Mouse (Mus musculus) heart, postnatal 36 days (tissue): Measurements from ENCODE around the gene Hoga1. TPM values are rescaled to one million over a fixed set of nuclear protein-coding genes. Genes with fewer than 3 reads are reported as not detected.

Experiments
- DNase-seq, 2 experiments: peaks; one replicate each; pipeline ENCODE4 v3.0.0; 2021 to 2022
- intact Hi-C: fragments of 180-260 bp; cut with DNase I; formaldehyde crosslinking; loops from one replicate; pipeline ENCODE4 v1.15.1; 2025
- total RNA-seq, 2 experiments: library from RNA; stranded (reverse); gene quantifications; 2 replicates each; pipeline ENCODE4 v1.2.3; 2021

The Hoga1 gene
- 1 to 10 TPM; 1.4 to 1.7 TPM for total RNA-seq

DNA sequence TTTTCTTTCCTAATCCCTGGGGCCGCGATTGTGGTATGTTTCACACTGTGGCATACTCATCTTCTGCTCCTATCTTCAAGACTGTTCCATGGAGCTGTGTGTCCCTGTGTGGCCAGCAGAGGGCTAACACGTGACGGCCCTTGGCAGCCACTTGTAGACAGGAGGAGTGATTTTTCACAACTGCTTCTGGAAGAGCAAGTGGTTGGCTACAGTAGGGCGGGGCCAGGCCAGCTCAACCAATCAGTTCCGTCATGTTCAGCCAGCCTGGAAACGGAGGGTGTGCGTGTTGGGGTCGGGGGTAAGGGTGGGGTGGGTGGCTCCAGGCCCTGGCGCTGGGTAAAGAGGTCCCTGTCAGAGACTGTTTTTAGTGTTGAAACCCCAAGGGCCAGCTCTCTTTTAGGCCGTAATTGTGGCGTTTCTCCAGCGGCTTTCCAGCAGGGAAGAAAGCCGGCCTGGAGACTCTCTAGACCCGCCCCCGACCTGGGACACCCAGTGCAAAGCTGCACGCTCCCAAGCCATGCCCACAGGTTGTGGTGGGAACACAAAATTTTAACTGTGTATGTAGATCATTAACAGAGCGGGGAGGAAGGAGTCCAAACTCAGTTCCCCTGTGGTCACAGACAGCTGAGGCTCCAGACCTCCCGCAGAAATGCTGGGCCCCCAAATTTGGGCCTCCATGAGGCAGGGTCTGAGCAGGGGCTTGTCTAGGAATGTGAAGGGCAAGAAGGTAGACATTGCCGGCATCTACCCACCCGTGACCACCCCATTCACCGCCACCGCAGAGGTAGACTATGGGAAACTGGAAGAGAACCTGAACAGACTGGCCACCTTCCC lies at the start of gene Hoga1:
Gene Hoga1 (plus strand): TSS at position 342 of the 834 bp plus-strand sequence.
- intact Hi-C loops, result no loop called here
- peak; percentile 76 to 78 for DNase-seq

DNA sequence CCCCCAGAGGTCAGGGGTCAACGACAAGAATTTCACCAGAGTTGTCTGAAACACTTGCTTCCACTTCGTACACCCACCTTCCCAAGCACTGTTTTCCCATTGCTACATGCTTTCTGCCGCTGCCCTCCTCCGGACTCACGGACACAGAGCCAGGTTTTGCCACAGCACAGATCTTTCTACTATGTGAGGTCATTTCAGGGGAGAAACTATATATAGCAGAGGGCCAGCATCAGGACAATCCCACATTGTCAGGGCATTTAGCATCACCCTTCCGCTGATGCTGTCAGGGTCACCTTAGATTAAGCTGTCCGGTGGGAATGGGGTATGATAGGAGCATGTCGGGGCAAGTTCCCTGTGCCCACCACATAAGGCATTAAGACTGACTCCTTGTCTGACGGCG lies 48.3 kb upstream of the Hoga1 start:
- DNase-seq, result no peak
- intact Hi-C loops, result no loop called here

DNA sequence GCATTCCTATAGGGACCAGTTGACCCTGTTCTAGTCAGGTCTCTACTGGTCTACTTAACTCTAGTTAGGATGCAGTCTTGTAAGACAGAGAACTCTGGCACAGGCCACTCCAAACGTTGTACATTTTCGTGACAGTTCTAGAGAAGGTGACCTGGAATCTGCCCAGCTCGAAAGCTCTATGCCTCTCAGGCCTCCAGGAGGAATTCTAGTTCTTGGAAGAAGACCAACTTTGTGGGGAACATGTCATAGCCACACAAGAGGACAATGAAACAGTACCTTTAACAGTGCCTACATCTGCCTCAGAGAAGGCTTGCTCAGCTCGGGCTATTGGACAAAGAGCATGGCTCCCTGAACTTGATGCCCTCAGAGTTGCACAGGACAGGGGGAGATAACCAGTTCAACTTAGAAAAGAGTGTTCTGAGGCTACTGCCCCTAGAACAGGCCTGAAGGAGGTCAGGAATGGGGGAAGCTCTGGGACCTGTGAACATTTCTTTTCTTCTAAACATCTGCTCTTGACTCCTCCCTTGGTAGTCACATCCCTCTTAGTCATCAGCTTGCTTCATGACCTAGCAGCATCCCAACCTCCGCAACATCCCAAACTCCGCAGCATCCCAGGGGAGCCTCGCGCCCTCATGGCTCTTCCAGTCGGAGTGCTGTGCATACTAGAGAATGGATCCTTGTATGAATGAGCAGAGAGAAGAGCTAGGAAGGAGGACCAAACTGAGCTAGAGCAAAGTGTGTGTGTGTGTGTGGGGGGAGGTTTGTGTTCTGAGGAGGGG lies 46.5 kb upstream of the Hoga1 start:
- peak in 1 of 2 experiments; percentile 37 for DNase-seq

DNA sequence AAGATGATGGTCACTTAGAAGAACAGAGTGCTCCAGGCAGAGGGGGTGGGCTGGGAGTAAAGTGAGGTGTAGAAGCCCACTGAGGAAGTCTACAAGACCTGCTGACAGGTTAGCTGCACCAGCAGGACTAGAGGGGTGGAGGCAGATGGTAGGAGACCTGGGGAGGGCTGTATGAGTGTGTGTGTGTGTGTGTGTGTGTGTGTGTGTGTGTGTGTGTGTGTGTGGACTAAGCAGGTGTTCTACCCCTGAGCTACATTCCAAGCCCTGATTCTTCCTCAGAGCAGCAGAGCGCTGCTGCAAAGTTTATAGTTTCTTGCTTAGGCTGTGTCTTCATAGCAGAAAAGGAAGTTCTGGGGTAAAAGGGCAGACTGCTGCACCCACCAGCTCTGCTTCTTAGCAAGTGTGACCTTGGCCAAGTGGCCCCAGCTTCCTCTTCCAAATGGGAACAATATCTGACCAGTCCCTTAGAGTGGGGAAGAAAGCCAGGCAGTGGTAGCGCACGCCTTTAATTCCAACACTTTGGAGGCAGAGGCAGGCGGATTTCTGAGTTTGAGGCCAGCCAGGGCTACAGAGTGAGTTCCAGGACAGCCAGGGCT lies 45.6 kb upstream of the Hoga1 start:
- intact Hi-C loops, result no loop called here

More for the DNA sequence above, 46.5 kb upstream of the Hoga1 start:
- intact Hi-C loops, result no loop called here

DNA sequence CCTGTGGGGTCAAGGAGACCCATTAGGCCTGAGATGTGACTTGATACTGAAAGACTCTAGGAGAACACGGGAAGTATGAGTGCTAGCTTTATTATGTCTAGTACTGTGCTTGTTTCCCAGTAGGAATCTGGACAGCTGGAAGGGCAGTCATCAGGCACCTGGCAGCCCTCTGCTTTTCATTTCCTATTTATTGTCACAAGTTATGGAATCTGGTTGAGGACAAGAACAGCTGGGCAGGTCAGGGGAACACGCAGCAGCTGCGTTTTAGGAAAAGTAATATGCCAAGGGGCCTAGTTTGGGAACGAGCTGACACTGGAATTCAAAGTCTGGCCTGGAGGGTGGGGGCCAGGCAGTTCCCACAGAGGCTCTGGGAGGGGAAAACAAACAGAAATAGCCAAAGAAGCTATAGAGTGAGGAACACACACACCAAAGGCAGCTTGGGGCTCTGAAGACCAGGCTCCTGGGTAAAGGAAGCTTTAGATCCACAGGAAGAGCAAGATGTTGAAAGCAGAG lies 44.9 kb upstream of the Hoga1 start:
- peak in 1 of 2 experiments; percentile 40 for DNase-seq
- intact Hi-C loops, result no loop called here

More for the DNA sequence above, 45.6 kb upstream of the Hoga1 start:
- peak in 1 of 2 experiments; percentile 28 for DNase-seq

DNA sequence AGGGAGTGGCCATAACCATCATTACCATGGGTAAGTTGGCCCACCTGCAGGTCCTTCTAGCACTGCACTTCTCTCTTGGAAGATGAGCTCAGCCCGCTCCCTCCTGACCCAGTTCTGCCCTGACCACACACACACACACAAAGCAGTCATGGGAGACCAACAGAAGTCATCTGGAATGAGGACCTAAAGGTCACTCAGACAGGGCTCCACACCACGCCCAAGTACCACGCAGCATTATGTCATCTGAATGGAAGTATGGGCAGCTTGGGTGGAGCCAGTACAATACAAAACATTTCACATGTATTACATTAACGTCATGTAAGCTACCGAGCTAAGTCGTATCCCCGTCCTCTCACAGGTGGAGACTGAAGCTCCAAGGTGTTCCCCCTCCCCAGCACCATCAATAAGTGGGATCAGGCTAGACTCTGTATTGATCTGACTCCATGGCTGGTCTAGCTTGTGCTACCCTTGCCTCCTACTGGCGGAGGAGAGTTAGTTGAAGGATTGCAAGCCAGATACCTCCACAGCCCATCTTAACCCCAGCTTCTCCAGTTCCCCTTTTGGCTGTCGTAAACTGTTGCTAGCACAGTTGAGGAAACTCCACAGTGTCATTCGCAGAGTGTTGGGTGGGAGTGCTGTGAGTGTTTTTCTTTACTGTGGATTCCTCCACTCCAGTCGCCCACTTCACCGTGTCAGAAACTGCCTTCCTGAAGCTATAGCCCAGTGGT lies 44.0 kb upstream of the Hoga1 start:
- DNase-seq, result no peak
- intact Hi-C loops, result no loop called here

DNA sequence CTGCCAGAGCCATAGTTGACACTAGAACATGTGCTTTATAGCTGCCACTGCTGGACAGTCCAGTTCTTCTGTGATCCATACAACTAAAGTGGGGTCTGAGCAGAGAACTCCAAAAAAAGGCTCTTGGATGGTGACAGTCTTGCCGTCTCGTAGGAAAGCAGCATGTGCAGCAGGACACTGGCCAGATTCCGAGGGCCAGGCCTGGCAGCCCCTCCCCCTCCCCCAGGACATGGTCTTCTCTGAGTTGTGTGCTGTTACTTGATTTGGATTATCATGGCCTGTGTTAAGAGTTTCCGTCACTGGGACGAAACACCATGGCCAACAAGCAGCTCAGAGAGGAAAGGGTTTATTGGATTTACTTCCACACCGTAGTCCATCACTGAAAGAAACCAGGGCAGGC lies 41.2 kb upstream of the Hoga1 start:
- peak in 1 of 2 experiments; percentile 21 for DNase-seq
- intact Hi-C loops, result no loop called here

DNA sequence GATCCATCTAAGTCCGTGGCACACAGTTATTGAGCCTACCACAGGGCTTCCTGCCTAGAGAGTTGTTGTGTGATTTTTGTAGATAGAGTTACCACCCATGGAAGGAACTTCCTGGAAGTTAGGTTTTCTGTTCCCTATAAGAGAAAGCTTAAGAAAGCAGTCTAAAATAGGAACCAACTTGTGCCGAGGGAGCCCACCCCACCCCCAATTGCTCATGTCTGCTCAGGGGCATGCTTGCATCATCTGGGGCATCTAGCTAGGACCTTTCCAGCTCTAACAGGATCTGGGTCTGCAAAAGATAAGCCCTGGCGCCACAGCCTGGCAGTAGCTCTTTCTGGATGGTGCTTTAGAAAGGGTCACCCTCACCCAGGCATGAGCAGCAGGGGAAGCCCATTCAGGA lies 39.8 kb upstream of the Hoga1 start:
- intact Hi-C loops, result no loop called here
- DNase-seq, result no peak

DNA sequence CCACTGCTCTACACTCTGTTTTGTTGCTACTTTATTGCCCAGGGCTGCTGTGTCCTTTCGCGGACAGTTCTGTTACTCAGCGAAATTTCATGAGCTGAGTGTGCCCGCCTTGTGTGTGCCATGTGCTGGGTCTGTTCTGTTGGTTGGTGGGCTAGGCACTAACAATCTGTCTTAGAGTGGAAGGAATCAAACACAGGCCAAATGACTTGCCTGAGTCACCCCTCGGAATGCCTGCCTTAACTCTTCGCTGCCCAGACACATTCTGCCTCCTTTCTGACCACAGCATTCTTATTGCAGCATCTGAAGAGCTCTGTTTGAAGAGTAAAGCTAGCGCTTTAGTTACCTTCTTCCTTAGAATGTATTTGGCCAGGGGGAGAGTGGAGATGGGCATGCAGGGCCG lies 38.8 kb upstream of the Hoga1 start:
- intact Hi-C loops, result no loop called here
- no peak for DNase-seq

DNA sequence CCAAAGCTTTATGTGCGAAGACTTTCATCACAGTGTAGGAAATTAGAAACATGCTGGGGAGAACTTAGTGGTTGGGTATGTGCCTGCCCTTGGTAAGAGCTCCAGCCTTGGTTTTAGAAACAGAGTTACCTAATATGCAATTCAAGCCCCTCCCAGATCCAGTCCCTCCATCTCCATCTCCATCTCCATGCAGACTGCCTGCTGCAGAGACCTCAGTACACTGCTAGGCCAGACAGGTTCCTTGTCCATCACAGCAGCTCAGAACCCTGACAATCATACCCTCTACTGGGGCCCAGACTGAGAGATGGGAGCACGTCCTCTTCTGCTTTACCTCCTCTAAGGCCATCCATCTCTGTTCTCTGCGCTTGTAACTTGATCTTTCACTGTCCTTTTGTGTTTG lies 36.8 kb upstream of the Hoga1 start:
- intact Hi-C loops, result no loop called here
- no peak for DNase-seq

DNA sequence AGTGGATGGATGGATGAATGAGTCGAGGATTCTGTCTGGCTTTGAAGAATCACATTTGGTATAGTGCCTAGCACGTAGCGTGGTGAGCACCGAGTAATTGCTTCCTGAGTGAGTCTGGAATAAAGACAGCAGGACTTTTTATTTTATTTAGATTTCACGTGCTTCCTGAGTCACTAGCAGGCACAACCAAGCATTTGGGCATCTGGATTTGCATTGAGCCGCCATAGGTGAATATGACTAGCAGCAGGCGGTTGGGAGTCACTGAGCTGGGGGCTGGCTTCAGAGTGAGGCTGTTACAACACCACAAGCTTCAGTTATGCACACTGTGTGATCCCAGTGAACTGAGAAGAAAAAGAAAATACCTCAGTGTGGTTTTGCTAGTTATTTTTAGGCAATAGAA lies 36.3 kb upstream of the Hoga1 start:
- intact Hi-C loops, result no loop called here
- no peak for DNase-seq

DNA sequence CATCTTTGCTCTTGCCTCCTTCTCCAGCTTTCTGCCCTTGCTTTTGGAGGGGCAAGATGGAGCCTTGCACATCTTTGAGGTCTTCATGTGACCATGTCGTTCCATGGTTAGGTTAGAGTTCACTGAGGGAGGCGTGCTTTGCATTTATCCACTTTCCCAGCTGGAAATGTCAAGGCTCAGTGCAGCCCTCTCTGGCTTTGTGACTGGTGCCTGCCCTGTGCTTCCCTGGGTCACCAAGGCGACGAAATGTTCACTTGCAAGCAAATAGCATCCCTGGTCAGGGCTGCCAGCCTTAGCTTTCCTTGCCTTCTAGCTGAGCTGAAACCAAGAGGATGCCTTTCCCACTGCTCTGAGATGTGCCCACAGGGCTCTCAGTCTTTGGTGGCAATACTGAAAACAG lies 35.0 kb upstream of the Hoga1 start:
- intact Hi-C loops, result no loop called here
- DNase-seq, result no peak

DNA sequence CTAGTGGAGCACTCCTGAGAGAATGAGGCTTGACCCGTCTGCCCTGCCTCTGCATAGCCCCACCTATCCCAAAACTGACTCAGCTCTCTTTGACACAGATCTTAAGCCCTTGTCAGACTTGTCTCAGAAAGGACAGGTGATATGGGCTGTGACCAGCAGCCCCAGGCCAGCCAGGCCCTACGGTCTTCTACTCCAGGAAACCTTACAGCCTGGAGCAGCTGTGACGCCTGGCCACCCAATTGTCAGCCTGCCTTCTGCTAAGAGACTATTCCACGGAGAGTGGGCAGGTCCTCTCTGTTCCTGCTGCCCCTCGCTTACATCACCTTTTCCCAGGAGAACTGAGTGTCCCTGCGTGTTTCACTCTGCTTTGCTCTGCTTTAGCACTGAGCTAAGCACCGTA lies 34.3 kb upstream of the Hoga1 start:
- intact Hi-C loops, result no loop called here
- no peak for DNase-seq

DNA sequence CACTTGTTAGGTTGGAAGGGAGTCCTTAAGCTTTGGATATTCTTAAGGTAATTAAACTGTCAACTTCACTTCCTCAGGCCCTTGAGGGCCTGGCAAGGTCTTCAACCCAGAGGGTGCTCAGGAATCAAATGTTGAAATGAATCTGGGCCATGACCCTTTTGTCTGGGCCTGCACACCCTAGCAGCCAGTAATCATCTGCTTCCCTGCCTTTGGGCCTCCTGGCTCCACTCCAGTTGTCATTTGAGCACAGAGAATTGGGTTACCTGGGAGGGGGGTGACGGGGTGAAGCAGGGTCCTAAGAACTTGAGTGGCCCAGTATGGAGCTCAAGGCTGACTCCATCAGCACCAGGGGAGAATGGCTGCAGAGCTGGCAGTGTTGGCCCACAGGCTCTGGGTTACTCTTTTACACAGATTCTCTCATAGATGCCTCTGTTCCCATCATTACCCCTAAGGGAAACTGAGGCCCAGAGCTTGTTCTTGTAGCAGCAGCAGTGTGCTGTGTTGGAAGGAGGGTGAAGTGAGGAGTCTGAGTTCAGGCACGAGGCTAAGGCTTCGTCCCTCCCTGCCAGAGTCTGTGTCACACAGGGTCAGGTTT lies 31.1 kb upstream of the Hoga1 start:
- DNase-seq, result no peak
- intact Hi-C loops, result no loop called here

DNA sequence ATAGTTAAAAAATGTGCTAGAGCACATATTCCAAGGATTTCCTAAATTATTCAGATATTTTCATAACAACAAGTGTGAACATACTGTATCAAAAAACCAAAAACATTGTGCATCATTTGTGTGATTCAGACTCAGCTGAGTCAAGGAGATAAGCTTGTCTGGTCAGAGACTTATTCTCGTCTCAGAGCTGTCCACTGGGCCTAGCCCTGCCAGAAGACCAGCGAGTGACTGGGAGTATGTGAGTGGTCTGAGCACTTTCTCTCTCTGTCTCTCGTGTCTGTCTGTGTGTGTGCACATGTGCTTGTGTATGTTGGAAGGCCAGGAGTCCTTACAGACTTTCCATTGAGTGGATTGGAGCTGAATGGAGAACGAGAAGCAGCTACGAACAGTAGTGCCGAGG lies 30.4 kb upstream of the Hoga1 start:
- DNase-seq, result no peak
- intact Hi-C loops, result no loop called here

DNA sequence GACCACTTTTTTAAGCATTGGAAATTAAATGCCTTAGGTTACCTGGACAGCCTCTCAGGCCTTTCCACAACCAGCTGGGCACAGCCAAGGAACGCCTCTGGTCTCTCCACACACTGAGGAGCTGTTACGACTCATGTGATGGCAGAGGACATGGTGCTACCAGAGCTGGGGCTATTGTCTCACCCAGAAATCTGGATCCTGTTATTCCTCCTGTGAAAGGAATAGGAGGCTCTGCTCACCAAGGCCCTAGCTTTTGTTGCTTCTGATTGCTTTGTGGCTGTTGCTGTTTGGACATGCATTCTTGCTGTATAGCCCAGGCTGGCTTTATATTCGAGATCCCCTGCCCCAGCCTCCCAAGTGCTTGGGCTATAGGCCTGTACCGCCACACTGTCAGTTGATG lies 29.2 kb upstream of the Hoga1 start:
- intact Hi-C loops, result loop anchor here (2.0 kb wide), 1 partner anchor 33 kb away; no protein-coding TSS in a partner anchor
- DNase-seq, result no peak

DNA sequence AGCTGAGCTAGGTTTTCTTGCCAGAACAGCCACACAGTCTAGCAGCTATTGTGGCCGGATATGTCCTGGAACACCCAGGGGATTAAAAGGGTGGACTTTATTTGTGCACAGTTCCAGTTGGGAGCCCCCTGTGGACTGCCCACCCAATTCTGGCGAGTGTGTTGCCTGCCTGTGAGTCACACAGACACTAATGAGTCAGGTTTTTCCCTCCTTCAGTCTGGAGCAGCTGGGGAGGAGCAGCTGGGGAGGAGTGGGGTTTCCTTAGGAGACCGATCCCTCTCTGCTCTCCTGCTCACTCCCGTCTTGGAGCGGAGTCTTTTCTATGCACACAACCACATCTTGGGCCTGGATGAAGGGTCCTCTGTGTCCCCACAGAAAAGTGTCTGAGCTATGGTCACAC lies 28.6 kb upstream of the Hoga1 start:
- intact Hi-C loops, result loop anchor here (2.0 kb wide), 1 partner anchor 34 kb away; no protein-coding TSS in a partner anchor
- DNase-seq, result peak in 1 of 2 experiments; percentile 66

DNA sequence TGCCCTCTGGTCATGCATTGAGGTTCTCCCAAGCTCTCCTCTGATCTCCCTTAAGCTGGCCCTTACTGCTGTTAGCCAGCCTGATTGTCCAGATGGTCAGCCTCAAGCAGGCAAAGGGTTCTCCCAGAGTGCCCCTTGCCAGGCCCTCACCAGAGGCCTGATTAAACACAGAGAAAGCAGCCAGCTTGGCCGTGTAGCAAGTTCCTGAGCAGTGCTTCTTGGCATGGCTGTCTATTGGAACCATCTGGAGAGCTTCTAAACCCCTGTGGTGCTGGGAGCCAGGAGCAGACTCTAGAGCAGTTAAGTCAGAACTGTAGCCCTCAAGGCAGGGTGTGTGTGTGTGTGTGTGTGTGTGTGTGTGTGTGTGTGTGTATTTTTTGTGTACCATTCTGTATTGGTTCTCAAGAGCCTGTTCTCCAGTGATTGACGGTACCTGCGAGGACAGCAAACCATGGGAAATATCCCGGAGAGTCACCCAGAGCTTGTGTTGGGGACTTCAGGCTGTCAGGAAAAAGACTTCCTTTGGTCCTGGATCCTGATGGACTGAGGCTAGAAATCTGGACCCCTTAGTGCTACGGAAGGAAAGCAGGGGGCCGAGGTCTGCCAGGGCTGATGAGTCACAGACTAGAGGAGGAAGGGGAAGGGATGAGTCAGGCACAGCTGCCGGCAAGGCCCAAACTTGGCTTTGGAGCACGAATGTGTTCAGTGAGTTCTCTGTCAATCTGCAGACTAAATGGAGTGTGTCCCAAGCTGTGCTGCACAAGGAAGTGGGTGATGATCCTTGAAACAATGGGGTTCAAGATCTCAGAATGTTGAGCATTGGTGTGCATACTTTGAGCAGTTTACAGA lies 27.8 kb upstream of the Hoga1 start:
- intact Hi-C loops, result loop anchor here (2.0 kb wide), 1 partner anchor 35 kb away; no protein-coding TSS in a partner anchor
- peak; percentile 70 to 73 for DNase-seq

DNA sequence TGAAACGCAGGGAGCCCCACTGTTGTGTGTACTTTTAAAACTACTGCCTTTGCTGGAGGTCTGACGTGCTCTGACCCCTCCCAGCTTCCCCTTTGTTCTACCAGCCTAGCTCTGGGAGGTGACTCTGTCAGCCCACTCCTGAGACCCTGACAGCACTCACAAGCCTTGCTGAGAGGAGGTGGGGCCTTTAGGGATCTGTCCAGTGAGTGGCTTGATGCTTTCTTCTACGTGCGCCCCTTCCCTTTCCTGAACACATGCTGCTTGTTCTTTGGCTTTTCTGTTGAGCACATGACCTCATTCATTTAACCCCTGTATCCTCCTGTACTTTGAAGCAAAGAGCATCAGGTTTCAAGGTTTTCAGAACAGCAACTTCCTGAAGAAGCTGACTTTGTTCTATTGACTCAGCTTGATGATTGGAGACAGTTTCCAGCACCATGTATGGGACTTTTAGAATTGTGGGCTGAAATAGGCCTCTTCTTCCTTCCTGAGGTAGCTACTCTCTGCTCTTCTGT lies 26.3 kb upstream of the Hoga1 start:
- DNase-seq, result no peak
- intact Hi-C loops, result no loop called here
